Mouse (Mus musculus): ENCODE measurements around the gene Krt26.

The Krt26 gene

DNA sequence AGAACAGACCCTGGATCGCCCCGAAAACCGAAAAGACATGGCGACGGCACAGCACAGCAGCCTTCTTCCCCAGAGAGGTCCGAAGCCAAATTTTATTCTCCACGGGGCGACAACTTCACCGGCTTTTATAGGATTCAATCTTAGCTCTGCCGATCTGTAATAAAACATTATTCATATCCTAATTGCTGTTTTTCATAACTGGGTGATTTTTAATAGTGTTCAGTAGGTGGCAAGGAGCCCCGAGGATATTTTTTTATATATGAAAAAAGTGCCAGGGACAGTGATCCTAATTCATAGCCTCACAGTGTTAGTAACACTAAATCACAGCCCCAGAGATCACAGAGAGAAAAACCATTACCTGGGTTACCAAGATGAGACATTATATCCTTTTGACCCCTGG lies at the start of gene Krt26:
Krt26 (minus strand) TSS at position 101 of the 400 bp plus-strand sequence.
- no peak for DNase-seq

DNA sequence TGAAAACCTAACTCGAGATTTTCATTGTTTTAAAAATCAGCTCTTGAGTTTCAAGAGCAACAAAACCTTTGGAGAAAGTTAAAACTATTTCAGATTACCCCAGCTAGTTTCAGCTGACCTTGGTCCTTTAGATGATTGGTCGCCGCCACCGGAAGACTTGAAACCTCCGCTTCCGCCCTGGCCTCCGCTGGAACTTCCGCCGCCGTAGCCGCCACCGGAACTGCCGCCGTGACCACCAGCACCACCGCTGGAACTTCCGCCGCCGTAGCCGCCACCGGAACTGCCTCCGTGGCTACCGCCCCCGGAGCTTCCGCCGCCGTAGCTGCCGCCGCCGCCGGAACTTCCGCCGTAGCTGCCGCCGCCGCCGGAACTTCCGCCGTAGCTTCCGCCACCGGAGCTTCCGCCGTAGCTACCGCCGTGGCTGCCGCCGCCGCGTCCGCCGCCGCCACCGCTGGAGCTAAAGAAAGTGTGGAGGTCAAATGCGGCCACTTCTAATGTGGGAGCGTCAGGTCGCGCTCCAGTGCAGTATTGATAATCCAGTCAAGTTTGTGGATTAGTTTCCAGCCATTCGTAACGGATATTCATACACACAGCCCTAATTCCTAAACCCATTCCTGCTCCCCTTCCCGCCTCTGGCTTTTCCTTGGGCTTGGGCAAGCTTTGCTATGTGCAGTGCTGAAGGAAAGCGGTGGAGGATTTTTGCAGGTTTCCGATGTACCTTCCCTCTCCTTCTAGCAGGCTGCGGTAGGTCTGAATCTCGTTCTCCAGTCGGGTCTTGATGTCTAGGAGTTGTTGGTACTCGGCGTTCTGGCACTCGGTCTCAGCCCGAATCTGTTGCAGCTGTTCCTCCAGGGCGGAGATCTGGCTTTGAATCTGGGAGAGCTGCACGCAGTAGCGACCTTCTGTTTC lies 48.3 kb upstream of the Krt26 start:
- DNase-seq = peak; percentile 93

DNA sequence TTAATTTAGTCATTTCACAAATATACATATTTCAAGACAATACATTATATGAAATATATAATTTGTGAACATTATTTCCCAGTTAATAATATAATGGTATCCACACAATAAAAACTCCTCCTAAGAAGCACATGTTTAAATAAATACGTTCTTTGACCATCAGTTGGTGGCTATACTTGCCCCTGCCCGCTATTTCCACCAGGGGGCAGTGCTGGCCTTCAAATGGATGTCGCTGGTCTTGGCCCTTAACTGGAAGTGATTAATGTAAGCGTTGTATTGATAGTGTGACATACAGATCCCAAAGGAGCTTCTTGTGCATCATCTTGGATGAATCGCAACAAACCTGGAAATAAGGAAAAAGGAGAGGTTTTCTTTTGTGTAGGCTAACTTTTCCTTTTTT lies 41.8 kb upstream of the Krt26 start:
- DNase-seq = peak; percentile 52

DNA sequence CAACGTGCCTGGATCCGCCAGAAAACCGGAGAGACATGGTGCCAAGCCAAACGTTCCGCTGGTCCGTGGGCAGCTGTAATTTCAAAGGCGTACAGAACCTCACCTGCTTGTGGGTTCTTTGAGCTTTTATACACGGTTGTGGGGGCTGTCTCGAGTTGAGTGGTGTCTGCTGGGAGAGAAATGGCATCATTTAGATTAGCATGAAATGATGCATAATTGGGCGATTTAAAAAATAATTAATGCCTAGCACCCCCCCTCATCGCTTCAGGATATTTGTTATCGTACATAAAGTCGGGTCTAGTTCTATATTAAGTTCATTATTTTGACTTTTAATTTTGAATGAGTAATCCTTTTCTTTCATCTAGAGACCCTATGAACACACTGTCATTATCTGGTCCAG lies 37.0 kb upstream of the Krt26 start, which contains the start of gene Krt28:
Krt28 (minus strand) TSS at position 101 of the 400 bp plus-strand sequence.
- no peak for DNase-seq

DNA sequence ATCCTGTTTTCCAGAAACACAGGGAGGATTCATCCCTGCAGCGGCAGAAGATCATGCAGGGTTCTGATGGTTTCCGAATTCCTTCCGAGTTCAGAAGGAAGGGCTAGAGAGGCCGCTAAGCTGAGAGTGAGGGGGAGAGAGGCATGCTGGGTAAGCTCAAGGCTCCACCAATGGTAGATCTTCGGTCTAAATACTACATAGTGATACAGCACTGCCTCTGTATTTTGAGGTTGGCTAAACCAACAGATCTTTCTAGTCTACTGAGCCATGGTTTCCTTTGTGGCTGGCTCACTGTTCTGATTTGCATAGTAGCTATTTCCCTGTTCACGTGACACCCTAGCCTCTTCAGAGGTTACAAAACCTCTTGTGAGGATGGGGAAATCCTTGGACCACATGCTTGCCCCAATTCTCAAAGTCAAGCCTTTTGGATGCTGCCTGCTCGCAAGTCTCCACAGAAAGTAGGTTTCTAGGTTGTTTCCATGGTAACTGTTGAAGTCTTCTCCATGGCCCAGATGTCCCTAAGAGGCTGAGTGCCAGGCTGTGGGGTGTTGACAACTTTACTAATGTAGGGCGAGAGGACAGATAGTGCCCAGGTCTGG lies 32.2 kb upstream of the Krt26 start:
- DNase-seq = peak; percentile 59

DNA sequence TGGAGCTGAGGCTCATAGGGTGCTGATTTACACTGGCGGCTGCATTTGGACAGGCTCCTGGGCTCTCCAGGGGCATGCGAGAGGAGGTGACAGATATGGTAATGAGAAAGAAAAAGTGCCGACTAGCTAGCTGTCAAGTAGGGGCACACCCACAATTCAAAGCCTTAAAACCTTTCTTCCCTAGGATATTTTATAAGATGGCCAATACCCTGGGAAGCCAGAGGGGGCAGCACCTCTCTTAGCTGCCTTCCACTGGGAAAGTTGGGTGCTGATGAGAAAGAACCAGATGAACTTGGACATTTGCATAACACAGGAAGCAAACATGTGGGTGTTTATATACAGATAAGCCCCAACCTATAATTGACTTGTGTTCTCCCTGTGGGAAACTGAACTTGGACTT lies 31.5 kb upstream of the Krt26 start:
- no peak for DNase-seq

DNA sequence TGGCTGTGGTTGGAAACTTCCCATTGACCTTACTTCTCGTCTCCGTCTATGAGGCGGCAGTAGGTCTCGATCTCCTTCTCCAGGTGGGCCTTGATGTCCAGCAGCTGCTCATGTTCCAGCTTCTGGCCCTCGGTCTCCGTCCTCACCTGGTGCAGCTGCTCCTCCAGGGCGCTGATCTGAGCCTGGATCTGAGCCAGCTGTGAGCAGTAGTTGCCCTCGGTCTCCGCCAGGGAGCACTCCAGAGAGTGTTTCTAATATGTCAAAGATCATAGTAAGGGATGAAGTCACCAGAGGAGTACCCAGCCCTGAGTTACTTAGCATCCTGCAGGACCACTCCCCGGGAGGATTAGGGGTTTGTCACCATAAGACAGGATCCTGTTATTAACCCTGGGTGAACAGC lies 29.0 kb upstream of the Krt26 start:
- no peak for DNase-seq

DNA sequence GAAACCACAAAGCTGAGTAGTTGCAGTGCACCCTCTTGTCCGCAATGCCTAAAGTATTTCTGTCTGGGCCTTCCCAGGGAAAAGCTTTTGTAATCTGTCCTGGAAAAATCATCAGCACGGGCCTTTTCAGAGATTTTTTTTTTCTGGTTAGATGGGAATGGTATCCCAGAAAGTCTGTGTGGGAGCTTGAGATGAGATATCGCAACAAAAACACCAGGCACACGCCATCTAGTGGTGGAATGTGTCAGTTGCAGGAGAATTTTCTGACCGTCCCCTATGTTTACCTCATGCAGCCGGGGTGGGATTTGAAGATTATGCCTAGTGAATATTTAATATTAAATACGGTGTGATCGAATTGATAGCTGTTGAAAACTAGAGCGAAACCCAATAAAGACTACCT lies 26.6 kb upstream of the Krt26 start:
- no peak for DNase-seq

DNA sequence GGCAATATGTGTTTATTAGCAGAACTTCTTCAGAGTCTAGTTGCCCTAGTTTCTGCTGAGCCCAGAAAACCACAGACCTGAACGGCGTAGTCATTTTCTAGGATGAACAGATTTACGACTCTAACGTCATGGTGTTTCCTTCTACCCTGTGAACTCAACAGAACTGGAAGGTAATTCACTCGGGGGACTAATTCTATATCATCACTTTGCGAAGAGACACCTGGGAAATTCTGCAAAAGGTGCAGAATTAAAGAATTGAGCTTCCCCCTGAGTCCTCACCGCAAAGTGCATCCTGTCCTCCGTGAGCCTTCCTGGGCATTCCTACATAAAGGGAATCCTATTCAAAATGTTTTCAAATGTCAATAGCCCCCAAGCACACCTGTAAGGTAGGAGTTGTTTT lies 23.7 kb upstream of the Krt26 start:
- no peak for DNase-seq

DNA sequence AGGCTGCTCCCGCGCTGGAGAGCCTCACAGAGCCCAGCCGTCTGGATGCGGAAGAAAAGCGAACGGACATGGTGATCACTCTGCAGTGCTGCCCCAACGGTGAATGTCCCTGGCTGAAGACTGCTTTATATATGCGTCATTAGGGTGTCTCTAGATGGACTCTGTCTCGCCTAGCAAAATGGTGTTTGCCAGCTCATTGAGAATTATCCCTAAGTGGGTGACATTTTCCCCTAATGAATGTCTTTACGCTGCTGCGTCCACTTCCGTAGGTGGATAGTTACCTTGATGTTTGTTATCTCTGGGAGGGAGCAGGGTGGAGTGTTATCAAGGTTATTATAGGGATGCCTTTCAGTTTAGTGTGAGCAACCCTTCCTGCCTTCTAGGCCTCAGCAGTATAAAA lies 13.2 kb upstream of the Krt26 start, which contains the start of gene Krt27:
Krt27 (minus strand) TSS at position 101 of the 400 bp plus-strand sequence.
- no peak for DNase-seq

DNA sequence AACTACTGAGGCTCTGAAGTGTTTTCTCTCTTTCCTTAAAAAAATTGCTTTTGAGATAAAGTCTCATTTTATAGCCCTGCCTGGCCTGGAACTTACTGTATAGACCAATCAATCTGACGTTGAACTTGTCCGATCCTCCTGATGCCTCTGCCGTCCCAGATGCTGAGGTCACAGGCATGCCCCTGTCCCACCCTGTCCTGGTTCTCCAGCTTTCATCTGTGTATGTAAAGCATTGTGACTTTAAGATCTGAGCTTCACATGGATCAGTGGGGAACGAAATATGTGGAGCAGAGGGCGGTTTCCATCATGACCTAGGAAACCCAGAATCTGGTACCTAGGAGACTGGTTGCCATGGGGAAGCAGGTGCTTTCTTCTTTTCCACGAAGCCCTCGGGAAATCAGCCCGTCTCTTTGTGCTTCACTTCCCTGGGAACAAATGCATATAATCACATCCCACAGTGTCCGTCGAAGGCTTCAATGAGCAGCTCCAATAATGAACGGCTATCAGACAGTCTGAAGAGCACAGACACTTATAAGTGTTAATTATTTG lies 1.6 kb upstream of the Krt26 start:
- no peak for DNase-seq

DNA sequence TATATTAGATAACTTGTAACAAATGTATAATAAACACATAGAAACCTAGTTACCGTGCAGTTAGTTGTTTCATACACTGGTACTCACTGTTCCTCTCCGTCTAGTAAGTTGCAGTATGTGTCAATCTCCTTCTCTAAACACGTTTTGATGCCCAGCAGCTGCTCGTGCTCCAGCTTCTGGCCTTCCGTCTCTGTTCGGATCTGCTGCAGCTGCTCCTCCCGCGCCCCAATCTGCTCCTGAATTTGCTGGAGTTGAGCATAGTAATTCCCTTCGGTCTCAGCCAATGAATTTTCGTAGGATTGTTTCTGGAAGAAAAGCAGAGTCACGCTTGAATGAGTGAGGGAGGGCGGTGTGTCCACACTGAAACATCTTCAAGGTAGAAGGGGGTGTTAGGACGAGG lies 4.3 kb downstream of the Krt26 start:
- DNase-seq = no peak

DNA sequence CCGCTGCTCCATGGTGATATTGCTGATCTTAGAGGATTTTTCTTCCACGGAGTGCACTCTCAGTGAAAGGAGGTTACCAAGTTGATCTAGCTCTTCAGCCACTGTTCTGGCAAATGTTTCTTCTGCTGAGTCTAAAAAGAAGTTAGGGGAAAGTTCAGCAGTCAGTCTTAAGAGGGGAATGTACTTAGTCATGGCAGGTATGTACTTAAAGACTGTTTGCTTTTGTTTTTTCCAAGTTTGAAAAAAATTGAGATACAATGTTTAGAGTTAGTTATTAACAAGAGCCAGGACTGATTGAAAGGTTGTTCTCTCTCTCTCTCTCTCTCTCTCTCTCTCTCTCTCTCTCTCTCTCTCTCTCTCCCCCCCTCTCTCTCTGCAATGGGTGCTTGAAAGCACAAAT lies 8.1 kb downstream of the Krt26 start:
- DNase-seq = no peak

DNA sequence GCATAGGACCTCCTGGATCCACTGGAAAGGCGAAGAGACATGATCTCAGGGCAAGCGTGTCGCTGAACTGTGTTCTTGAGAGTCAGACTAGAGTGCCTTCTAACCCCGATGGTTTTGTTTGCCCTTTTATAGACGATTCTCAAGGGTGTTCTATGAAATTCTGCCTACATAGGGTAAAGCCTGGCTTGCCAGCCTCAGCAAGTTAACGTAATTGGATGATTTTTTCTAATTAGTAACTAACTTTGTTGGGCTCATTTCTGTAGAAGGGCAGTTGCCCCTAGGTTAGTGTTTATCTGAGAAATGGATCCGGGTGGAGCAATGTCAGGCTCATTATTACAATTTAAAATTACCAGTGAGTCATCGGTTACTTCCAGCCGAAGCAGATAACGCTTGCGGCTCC lies 14.9 kb downstream of the Krt26 start, which contains the start of gene Krt25:
Krt25 (minus strand) TSS at position 101 of the 400 bp plus-strand sequence.
- DNase-seq = no peak

DNA sequence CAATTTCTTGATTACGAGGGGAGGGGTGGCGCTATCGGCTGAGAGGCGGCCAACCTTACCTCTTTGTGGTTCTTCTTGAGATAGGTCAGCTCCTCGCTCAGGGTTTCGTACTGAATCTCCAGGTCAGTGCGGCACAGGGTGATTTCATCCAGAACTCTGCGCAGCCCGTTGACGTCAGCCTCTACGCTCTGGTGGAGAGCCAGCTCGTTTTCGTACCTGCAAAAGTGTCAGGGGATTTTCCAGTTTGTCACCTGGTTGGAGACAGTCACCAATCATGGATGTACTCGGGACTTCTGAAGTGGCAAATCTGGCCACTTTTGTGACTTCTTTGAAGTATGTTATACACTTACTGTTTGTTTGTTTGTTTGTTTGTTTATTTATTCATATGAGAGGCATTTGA lies 16.7 kb downstream of the Krt26 start:
- DNase-seq = no peak

DNA sequence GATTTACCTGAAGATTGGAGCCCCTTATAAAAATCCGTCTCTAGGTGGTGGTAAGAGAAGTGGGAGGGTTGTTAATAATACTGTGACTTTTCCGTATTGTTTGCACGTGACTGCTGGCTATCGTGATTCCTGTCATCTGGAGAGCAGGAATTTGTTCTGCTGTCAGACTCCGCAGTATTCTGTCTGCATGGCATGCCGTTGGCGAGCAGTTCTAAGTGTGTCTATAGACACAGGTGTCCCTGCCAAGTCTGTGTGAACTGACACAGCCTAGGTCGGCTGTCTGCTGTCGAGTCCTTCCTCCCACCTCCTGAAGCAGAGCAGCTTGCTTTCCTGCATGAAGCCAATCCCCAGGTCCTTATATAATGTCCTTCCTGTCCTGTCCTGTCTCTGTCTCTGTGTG lies 18.6 kb downstream of the Krt26 start:
- DNase-seq = no peak

DNA sequence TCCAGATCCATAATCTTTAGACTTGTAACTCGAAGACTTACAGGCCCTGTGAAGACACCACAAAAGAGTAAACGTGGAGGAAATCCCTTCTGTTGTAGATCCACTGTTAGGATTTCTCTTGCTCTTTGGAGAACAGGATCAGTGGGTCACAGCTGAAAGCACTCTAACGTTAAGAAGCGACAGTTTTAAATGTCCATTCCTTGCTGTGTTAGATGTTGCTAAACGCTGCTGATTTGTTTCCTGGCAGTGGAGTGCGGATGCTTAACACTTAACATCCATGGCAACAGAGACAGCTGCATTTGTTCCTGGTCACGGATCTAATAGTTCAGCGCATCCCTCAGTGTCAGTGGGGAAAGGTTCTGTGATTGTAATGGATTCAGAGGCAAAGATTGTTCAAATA lies 21.2 kb downstream of the Krt26 start:
- DNase-seq = no peak

DNA sequence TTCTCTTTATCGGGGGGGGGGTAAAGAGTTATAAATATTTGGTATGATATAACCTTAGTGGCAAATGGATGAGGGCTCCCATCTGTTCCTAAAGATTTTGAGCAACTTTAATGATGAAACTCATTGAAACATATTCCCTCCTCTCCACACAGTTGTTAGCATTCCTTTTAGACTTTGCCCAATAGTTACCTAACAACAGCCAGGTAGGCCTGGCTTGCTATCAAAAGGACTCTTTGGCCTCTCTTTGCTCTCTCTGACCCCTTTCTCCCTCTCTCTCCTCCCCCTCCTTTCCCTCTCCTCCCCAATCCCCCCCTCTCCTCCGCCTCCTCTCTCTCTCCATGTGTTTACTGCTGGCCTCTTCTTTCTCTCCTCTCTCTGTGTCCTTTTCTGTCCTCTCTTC lies 23.2 kb downstream of the Krt26 start:
- DNase-seq = no peak

DNA sequence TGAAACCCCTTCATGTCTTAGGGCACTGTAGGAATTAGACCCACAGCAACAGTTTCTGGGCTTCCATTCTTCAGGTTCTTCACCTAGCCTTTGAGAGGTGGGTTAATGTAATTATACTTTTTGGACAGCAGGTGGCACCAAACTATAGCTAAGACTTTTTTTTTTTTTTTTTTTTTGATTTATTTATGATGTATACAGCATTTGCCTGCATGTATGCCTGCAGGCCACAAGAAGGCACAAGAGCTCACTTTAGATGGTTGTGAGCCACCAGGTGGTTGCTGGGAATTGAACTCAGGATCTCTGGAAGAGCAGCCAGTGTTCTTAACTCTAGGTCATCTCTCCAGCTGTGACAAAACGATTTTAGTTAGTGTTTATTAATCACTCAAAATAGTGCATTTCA lies 26.9 kb downstream of the Krt26 start:
- no peak for DNase-seq

DNA sequence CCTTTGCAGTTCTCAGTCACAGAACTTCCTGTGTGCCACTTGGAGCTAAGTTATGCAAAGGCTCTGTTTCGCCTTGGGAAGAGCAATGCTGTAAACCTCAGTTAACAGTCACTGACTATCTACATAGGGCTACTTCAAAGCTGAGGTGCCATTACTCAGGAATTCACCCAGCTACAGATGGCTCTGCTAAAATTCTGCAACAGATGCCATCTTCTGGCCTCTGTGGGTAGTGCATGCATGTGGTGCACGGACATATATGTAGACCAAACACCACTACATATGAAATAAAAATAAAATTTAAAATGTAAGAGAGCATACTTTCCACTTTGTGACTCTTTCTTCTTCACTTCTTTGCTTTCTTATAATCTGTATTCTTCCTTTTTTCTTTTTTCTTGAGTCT lies 30.2 kb downstream of the Krt26 start:
- DNase-seq = peak; percentile 58

DNA sequence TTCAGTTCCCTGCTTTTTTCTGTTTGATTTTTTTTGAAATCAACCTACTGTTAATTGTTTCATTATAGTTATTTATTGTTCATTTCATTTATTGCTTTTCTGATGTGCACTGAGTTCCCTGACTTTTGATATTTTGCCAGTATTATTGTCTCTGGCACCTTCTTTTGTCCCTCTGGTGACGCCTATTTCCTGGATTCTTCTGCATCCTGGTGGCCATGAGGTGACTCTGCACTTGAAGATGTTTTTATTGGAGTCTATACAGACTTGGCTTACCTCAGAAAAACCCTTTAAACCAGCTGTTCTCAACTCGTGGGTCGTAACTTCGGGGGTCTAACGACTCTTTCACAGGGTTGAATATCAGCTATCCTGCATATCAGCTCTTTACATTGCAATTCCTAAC lies 42.7 kb downstream of the Krt26 start:
- DNase-seq = no peak

DNA sequence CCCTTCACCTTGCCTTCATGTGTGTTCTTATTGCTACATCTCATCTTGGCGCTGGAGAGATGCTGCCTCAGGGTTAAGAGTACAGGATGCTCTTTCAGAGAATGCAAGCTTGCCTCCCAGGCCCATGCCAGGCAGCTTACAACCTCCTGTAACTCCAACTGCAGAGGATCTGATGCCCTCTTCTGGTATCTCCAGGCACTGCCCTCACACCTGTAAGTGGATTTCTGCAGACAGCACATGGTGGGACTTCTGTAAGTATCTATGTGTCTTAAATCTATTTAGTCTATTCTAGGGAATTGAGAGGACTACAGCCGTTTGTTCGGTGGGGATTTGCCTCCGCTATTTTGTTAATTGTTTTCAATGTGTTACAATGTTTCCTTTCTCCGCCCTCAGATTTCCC lies 44.9 kb downstream of the Krt26 start:
- peak; percentile 75 for DNase-seq

DNA sequence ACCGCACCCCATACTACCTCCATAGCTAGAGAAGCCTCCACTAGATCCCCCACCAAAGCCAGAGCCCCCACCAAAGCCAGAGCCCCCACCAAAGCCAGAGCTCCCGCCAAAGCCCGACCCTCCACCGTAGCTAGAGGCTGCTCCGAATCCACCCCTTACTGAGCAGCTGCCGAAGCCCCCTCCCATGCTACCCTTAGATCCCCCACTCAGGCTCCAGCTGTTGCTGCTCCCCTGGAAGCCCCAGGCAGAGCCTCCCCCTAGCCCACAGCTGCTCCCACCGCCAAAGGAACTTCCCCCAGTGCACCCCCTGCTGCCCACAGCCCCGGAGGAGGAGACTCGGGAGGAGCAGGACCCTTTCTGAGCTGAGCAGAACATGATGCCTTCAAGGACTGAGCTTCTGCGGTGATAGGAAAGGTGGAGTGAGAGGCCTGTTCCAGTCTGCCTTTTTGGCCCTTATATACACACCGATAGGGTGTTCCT lies 52.9 kb downstream of the Krt26 start, which contains the start of gene Krt24:
Krt24 (minus strand) TSS at position 430 of the 480 bp plus-strand sequence.
- DNase-seq = peak; percentile 50

DNA sequence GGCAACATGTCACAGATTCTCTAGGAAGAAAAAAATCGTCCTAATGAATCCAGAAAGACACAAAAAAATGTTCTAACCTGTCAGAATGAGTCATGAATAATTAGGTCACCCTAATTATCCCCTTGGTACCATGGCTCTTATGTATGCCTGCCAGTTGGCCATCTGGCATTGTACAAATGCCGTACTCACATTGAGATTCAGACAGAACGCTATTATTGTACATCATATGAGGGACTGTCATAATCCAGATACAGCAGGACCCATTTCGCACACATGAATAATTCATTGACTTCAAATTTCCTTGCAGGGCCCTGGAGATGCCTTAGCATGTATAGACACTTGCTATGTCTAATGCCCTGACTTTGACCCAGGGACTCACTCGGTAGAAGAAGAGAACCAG lies 53.8 kb downstream of the Krt26 start:
- DNase-seq = peak; percentile 85

Data from cerebellum, adult 9-11 months (tissue).